Mouse (Mus musculus): ENCODE measurements around the gene Tns3. TPM values are rescaled to one million over a fixed set of nuclear protein-coding genes. Genes with fewer than 3 reads are reported as not detected.
A peak's percentile ranks its signal among the peaks of the same experiment; 100 is the strongest.

Gene Tns3
- total RNA-seq, 2 experiments from 2014 or later = 21.1 to 23.2 TPM

- no peak for DNase-seq
- intact Hi-C loops (cut with DNase I) = no loop called here
Measured at GRCm38 (mm10) chr11:8652792-8653645, 11.3 kb downstream of the Tns3 start.

- intact Hi-C loops (cut with DNase I) = no loop called here
- no peak for DNase-seq
Measured at GRCm38 (mm10) chr11:8652116-8652714, 12.1 kb downstream of the Tns3 start.

- intact Hi-C loops (cut with DNase I) = no loop called here
- no peak for DNase-seq
Measured at GRCm38 (mm10) chr11:8651448-8652035, 12.8 kb downstream of the Tns3 start.

- intact Hi-C loops (cut with DNase I) = no loop called here
- DNase-seq = no peak
Measured at GRCm38 (mm10) chr11:8645609-8646008, 18.7 kb downstream of the Tns3 start.

DNA sequence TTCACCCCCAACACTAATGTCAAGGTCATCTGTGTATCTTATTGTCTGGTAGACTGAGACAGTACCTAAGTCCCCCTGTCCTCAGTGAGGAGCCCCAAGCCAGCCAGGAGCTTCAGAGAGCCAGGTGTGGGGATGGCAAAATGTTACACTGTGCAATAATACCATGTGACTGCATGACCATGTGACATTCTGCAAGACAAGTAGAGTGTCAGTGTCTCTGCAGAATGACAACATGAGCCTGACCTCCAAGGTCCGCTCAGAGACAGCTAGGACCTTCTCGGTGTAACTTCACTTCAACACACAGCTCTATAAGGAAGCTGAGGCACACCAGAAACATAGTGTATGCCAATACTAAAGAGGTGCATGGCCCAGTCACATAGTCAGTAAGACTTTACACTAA is 20.1 kb downstream of the Tns3 start:
- DNase-seq = no peak
- intact Hi-C loops (cut with DNase I) = no loop called here

GRCm38 (mm10) chr11:8641634-8642277 is 22.6 kb downstream of the Tns3 start:
- intact Hi-C loops (cut with DNase I) = no loop called here
- no peak for DNase-seq

DNA sequence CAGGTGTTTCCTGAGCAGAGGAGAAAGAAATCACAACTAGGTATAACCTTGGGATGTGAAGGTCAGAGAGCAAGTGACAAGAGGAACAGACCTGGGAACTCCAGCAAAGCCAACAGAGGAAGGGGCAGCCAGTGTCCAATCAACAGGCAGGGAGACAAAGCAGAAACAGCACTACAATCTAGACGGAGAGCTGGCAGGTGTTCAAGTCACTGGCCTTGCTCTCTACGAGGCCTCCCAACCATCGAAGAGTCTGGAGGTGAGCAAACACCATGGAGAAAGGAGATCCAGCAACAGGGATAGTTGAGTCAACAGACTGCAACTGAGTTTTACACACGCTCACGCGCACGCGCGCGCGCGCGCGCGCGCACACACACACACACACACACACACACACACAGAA is 24.6 kb downstream of the Tns3 start:
- DNase-seq = no peak
- intact Hi-C loops (cut with DNase I) = no loop called here

- intact Hi-C loops (cut with DNase I) = no loop called here
- peak in 1 of 2 experiments; percentile 49 for DNase-seq
Measured at GRCm38 (mm10) chr11:8639007-8639718, 25.2 kb downstream of the Tns3 start.

- no peak for DNase-seq
- intact Hi-C loops (cut with DNase I) = no loop called here
Measured at GRCm38 (mm10) chr11:8637469-8638447, 26.6 kb downstream of the Tns3 start.

GRCm38 (mm10) chr11:8636680-8637079 is 27.7 kb downstream of the Tns3 start:
- intact Hi-C loops (cut with DNase I) = no loop called here
- no peak for DNase-seq

DNA sequence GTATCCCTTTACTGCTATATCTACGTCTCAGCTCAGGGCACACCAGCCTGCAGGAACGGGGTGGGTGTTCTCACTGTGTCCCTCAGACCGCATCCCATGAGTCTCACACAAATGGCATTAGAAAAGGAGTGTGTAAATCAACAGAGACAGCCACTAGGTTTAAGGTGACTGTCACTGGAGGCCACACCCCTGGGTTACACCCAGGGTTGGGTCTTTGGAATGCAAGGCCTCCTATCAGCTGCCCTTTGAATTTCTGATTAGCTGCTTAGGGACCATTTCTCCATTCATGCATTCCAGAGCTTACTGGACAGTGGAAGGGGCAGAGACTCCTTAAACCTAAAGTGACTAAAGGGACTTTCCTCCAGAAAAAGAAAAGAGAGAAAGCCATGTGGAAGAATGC is 28.6 kb downstream of the Tns3 start:
- DNase-seq = no peak
- intact Hi-C loops (cut with DNase I) = no loop called here

- no peak for DNase-seq
- intact Hi-C loops (cut with DNase I) = no loop called here
Measured at GRCm38 (mm10) chr11:8634728-8635410, 29.5 kb downstream of the Tns3 start.

- intact Hi-C loops (cut with DNase I) = no loop called here
- DNase-seq = no peak
Measured at GRCm38 (mm10) chr11:8632163-8632562, 32.2 kb downstream of the Tns3 start.

DNA sequence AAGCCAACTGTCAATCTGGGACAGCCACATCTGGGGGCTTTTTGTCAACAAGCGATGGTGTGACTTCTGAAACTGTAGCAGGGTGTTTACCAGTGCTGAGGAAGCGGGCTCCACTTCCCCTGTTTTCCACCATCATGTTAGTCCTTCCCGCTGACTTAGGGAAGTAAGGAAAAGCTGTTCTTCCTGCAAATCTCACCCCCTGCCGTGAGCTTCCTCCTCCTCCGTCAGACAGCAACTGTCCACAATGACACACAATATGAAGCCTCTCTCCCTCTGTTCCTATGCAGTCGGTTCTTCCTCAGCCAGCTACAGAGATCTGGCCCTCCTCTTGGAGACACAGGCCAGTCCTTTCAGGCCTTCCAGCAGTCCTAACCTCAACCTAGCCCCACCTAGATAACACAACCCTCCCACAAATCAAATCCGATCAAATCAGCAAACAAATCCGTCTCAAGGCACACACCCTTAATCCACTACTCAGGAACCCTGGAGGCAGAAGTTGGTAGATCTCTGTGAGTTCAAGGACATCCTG is 34.4 kb downstream of the Tns3 start:
- intact Hi-C loops (cut with DNase I) = no loop called here

DNA sequence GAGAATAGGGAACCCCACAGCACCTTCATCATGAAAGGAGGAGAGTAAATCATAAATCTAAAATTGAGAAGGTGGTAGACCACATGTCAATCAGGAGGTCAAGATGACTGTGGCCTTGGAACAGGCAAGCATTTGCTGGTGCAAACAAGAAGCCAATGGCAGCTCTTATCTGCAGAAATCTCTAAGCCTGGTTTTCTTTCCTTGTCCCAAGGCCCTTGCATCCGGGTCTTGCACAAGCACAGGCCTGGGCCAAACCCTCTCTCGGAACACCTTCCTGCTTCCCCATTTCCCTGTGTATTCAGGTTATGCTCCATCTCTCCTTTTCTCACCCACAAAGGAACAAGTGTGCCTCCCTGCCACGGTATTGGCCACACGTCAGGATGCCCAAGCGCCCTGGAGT is 35.0 kb downstream of the Tns3 start:
- DNase-seq = no peak
- intact Hi-C loops (cut with DNase I) = no loop called here

More for the DNA sequence above, 34.4 kb downstream of the Tns3 start:
- no peak for DNase-seq

GRCm38 (mm10) chr11:8628846-8629253 is 35.5 kb downstream of the Tns3 start:
- DNase-seq = no peak
- intact Hi-C loops (cut with DNase I) = no loop called here

- no peak for DNase-seq
- intact Hi-C loops (cut with DNase I) = no loop called here
Measured at GRCm38 (mm10) chr11:8627156-8627555, 37.2 kb downstream of the Tns3 start.

GRCm38 (mm10) chr11:8626715-8627114 is 37.6 kb downstream of the Tns3 start:
- intact Hi-C loops (cut with DNase I) = no loop called here
- DNase-seq = no peak

Data from heart, postnatal 14 days (tissue).